18 mouse cellular contexts compared by ENCODE assay signal in the genomic region with DNA sequence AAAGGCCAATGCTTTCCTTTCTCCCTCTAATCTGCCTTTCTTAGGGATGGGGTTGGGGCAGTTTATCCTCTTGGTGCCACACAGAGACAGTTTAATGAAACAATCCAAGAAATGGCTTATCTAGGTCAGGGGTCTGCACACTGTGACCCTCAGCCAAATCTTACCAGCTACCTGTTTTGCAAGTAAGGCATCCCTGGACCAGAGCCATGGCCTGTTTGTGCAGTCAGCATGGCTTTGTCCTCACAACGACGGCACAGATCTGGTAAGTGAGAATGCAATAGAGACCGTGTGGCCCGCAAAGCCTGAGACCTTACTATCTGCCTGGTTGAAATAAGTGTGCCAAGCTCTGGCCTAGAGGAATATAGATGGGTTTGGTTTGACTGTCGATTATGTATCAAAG.
"Had no signal": no experiment of that assay in that cellular context is flagged by ENCODE, and none has a peak within 500 bp of the region (broad histone marks: within the 10 kb centered on the region; RNA-seq: fewer than 3 reads in every experiment).

No protein-coding gene starts in this region.

- DNase-seq: lung, adult 18-20 months; lung, embryonic 14.5 days; lung, postnatal 10 days; lung, postnatal 4 days; midbrain, embryonic 14.5 days; retina, postnatal 1 day; right cerebral cortex, adult 18-20 months; right cerebral cortex, postnatal 25 days; right cerebral cortex, postnatal 4 days; spleen, adult 18-20 months; thymus, adult 18-20 months; thymus, postnatal 14 days; thymus, postnatal 36 days had no signal

- H3K36me3 ChIP-seq: midbrain, embryonic 10.5 days; midbrain, embryonic 12.5 days; neural tube, embryonic 13.5 days; neural tube, embryonic 15.5 days had no signal

- H3K4me3 ChIP-seq: midbrain, embryonic 10.5 days; midbrain, embryonic 12.5 days; myocyte; neural tube, embryonic 13.5 days; neural tube, embryonic 15.5 days had no signal

- H3K9me3 ChIP-seq: midbrain, embryonic 10.5 days; midbrain, embryonic 12.5 days; neural tube, embryonic 13.5 days; neural tube, embryonic 15.5 days had no signal

- H3K27me3 ChIP-seq: neural tube, embryonic 15.5 days had no signal

- H3K27ac ChIP-seq: midbrain, embryonic 10.5 days; midbrain, embryonic 12.5 days; neural tube, embryonic 13.5 days; neural tube, embryonic 15.5 days had no signal
